Mouse (Mus musculus) heart, postnatal 0 days (tissue): ENCODE measurements around the gene Cfap299.

ENCODE experiments used
- CTCF ChIP-seq: IDR thresholded peaks from 2 replicates; pipeline ENCODE4 v1.5.1; 2016; ENCODE audit warnings: antibody characterized with exemption, control low read depth, low read depth
- EP300 ChIP-seq: IDR thresholded peaks from 2 replicates; pipeline ENCODE4 v1.6.1; 2016; ENCODE audit warnings: antibody characterized with exemption, low read depth

GRCm38 (mm10) chr5:98485189-98485588 is 156.1 kb downstream of the Cfap299 start:
- TF ChIP-seq CTCF: no peak
- no peak for TF ChIP-seq EP300
